Mouse (Mus musculus): ENCODE measurements around the gene Cyp2t4. TPM values are rescaled to one million over a fixed set of nuclear protein-coding genes. Genes with fewer than 3 reads are reported as not detected.

The Cyp2t4 gene
- polyA plus RNA-seq, 1 experiment from 2014 or later = 0.19 TPM

DNA sequence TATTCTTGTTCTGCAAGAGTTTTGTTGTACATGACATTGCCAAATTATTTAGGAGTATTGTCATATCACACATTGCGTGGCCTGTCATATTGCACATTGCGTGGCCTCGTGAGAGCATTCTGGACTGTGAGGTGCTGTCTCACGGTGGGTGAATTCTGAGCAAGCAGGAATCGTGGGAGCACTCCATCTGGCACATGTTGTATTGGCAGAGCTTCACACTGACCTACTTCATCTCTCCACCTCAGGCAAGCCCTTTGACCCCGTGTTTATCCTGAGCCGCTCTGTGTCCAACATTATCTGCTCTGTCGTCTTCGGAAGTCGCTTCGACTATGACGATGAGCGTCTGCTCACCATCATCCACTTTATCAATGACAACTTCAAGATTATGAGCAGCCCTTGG lies 24.6 kb upstream of the Cyp2t4 start:
- DNase-seq (ENCODE audit: low spot score) (no peak), ATAC-seq (ENCODE audit: low FRiP score) (no peak)
- Histone ChIP-seq H3K4me1 (replicated peaks; ENCODE audit: control insufficient read depth, insufficient read depth, low read length) (no peaks in the 10 kb centered on the region), H3K4me3 (replicated peaks; ENCODE audit: low read length) (no peak overlapping the region), H3K4me2 (replicated peaks) (no peak overlapping the region), H3K27me3 (ENCODE audit: control insufficient read depth, insufficient read depth, low read length) (no peaks in the 10 kb centered on the region), H3K36me3 (replicated peaks; ENCODE audit: control insufficient read depth, insufficient read depth) (no peaks in the 10 kb centered on the region), H3K27ac (no peak overlapping the region), H3K9ac (no peak overlapping the region), H3K9me3 (ENCODE audit: control insufficient read depth, low read length) (no peaks in the 10 kb centered on the region)
- 92% methylated on average over 13 of the region's 13 CpGs for WGBS

DNA sequence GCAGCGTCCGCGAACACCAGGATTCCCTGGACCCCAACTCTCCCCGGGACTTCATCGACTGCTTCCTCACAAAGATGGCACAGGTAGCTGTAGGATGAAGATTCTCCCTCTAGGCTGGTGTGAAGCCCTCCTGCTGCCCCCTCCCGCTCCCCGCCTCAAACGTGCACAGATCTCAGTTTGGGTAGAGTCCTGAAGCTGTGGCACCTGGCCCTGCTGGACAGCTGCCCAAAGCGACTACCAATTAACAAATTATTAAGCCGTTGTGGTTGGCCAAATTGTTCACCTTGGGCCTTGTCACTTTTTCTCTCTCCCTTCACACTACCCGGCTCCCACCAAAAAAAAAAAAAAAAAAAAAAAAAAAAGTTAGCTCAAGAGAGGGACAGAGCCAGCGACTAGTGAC lies 23.7 kb upstream of the Cyp2t4 start:
- Histone ChIP-seq H3K9me3 (ENCODE audit: control insufficient read depth, low read length) (no peaks in the 10 kb centered on the region), H3K4me2 (replicated peaks) (no peak overlapping the region), H3K9ac (no peak overlapping the region), H3K27ac (no peak overlapping the region), H3K4me3 (replicated peaks; ENCODE audit: low read length) (no peak overlapping the region), H3K27me3 (ENCODE audit: control insufficient read depth, insufficient read depth, low read length) (no peaks in the 10 kb centered on the region), H3K4me1 (replicated peaks; ENCODE audit: control insufficient read depth, insufficient read depth, low read length) (no peaks in the 10 kb centered on the region), H3K36me3 (replicated peaks; ENCODE audit: control insufficient read depth, insufficient read depth) (no peaks in the 10 kb centered on the region)
- ATAC-seq (ENCODE audit: low FRiP score) (no peak), DNase-seq (ENCODE audit: low spot score) (no peak)
- 90% methylated on average over 12 of the region's 12 CpGs for WGBS

- no peaks in the 10 kb centered on the region for H3K36me3 ChIP-seq (replicated peaks; ENCODE audit: control insufficient read depth, insufficient read depth)
- peak; percentile 29; the same call in 1 of the 2 replicates for ATAC-seq (ENCODE audit: low FRiP score)
- no peaks in the 10 kb centered on the region for H3K9me3 ChIP-seq (ENCODE audit: control insufficient read depth, low read length)
- no peak overlapping the region for H3K27ac ChIP-seq
- H3K9ac ChIP-seq = no peak overlapping the region
- no peak overlapping the region for H3K4me3 ChIP-seq (replicated peaks; ENCODE audit: low read length)
- no peaks in the 10 kb centered on the region for H3K27me3 ChIP-seq (ENCODE audit: control insufficient read depth, insufficient read depth, low read length)
- H3K4me2 ChIP-seq (replicated peaks) = no peak overlapping the region
- no peak for DNase-seq (ENCODE audit: low spot score)
- 90% methylated on average over 22 of the region's 22 CpGs for WGBS
- no peaks in the 10 kb centered on the region for H3K4me1 ChIP-seq (replicated peaks; ENCODE audit: control insufficient read depth, insufficient read depth, low read length)
Observed at GRCm38 (mm10) chr7:27130521-27131370, 22.8 kb upstream of the Cyp2t4 start.

DNA sequence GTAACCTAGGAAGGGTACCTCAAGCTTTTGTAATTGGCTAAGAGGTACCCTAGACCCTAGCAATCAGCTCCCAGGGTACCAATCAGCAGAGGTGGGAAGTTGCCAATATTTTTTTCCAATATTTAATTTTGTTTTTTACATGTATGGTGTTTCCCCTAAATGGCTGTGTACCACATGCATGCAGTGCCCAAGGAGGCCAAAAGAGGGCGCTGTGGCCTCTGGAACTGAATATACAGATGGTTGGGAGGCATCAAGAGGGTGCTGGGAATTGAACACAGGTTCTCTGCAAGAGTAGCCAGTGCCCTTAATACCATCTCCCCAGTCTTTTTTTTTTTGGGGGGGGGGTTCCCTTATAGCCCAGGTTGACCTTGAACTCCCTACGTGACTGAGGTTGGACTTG lies 22.1 kb upstream of the Cyp2t4 start:
- ATAC-seq (ENCODE audit: low FRiP score) (no peak), DNase-seq (ENCODE audit: low spot score) (no peak)
- Histone ChIP-seq H3K27ac (no peak overlapping the region), H3K27me3 (ENCODE audit: control insufficient read depth, insufficient read depth, low read length) (no peaks in the 10 kb centered on the region), H3K4me2 (replicated peaks) (no peak overlapping the region), H3K9me3 (ENCODE audit: control insufficient read depth, low read length) (no peaks in the 10 kb centered on the region), H3K36me3 (replicated peaks; ENCODE audit: control insufficient read depth, insufficient read depth) (no peaks in the 10 kb centered on the region), H3K4me1 (replicated peaks; ENCODE audit: control insufficient read depth, insufficient read depth, low read length) (no peaks in the 10 kb centered on the region), H3K9ac (no peak overlapping the region), H3K4me3 (replicated peaks; ENCODE audit: low read length) (no peak overlapping the region)
- WGBS = 67% methylated on average over 2 of the region's 2 CpGs

DNA sequence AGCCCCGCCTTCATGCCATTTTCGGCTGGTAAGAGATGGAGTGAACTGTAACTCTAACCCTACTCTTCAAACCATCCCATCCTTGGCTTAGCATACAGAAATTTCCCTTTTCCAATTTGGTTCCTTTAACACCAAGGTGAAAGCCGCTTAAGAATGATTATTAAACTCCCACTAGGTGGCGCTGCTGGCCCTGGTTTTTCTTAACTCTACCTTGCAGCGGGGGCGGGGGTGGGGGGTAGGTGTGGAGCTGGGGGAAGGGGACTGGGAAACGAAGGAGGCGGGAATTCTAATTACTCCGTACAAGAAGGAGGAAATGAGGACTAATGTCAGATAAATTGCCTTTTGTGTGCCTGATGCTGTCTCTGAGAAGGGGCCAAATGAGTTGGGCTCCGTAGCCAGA lies 20.9 kb upstream of the Cyp2t4 start:
- Histone ChIP-seq H3K27me3 (ENCODE audit: control insufficient read depth, insufficient read depth, low read length) (no peaks in the 10 kb centered on the region), H3K27ac (no peak overlapping the region), H3K36me3 (replicated peaks; ENCODE audit: control insufficient read depth, insufficient read depth) (no peaks in the 10 kb centered on the region), H3K9me3 (ENCODE audit: control insufficient read depth, low read length) (no peaks in the 10 kb centered on the region), H3K4me2 (replicated peaks) (no peak overlapping the region; the same call in 1 of the 2 replicates), H3K9ac (no peak overlapping the region), H3K4me1 (replicated peaks; ENCODE audit: control insufficient read depth, insufficient read depth, low read length) (no peaks in the 10 kb centered on the region), H3K4me3 (replicated peaks; ENCODE audit: low read length) (no peak overlapping the region)
- DNase-seq (ENCODE audit: low spot score) (peak; percentile 71), ATAC-seq (ENCODE audit: low FRiP score) (no peak)
- WGBS = 15% methylated on average over 10 of the region's 10 CpGs

GRCm38 (mm10) chr7:27133156-27133555 lies 20.4 kb upstream of the Cyp2t4 start:
- WGBS = 74% methylated on average over 12 of the region's 12 CpGs

DNA sequence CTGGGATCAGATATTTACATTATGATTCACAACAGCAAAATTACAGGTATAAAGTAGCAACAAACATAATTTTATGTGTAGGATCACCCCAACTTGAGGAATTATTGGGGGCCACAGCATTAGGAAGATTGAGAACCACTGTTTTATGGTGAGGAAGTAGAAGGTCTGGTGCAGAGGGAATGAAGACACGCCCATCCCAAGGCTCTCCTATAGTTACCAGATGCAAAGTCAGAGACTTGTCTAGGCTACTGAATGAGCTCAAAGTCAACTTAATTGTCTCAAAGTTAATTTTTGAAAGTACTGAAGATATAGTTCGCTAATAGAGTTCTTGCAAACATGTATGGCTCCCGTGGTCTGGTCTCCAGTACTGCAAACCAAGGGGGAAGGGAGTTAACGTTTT lies 19.8 kb upstream of the Cyp2t4 start:
- H3K9me3 ChIP-seq (ENCODE audit: control insufficient read depth, low read length) = no peaks in the 10 kb centered on the region
- ATAC-seq (ENCODE audit: low FRiP score) = no peak
- no peak overlapping the region for H3K4me3 ChIP-seq (replicated peaks; ENCODE audit: low read length)
- no peak overlapping the region for H3K9ac ChIP-seq
- H3K36me3 ChIP-seq (replicated peaks; ENCODE audit: control insufficient read depth, insufficient read depth) = no peaks in the 10 kb centered on the region
- H3K4me1 ChIP-seq (replicated peaks; ENCODE audit: control insufficient read depth, insufficient read depth, low read length) = no peaks in the 10 kb centered on the region
- no peak overlapping the region for H3K27ac ChIP-seq
- H3K4me2 ChIP-seq (replicated peaks) = no peak overlapping the region
- WGBS = 82% methylated on average over 4 of the region's 4 CpGs
- no peaks in the 10 kb centered on the region for H3K27me3 ChIP-seq (ENCODE audit: control insufficient read depth, insufficient read depth, low read length)
- DNase-seq (ENCODE audit: low spot score) = no peak

More at GRCm38 (mm10) chr7:27133156-27133555, 20.4 kb upstream of the Cyp2t4 start:
- ATAC-seq (ENCODE audit: low FRiP score) (no peak; the same call in 1 of the 2 replicates), DNase-seq (ENCODE audit: low spot score) (no peak)
- no peak overlapping the region for H3K9ac ChIP-seq
- no peaks in the 10 kb centered on the region for H3K9me3 ChIP-seq (ENCODE audit: control insufficient read depth, low read length)
- no peak overlapping the region for H3K27ac ChIP-seq
- H3K4me1 ChIP-seq (replicated peaks; ENCODE audit: control insufficient read depth, insufficient read depth, low read length) = no peaks in the 10 kb centered on the region
- no peaks in the 10 kb centered on the region for H3K27me3 ChIP-seq (ENCODE audit: control insufficient read depth, insufficient read depth, low read length)
- no peak overlapping the region for H3K4me3 ChIP-seq (replicated peaks; ENCODE audit: low read length)
- H3K4me2 ChIP-seq (replicated peaks) = no peak overlapping the region
- H3K36me3 ChIP-seq (replicated peaks; ENCODE audit: control insufficient read depth, insufficient read depth) = no peaks in the 10 kb centered on the region

- no peak overlapping the region for H3K4me3 ChIP-seq (replicated peaks; ENCODE audit: low read length)
- H3K27me3 ChIP-seq (ENCODE audit: control insufficient read depth, insufficient read depth, low read length) = no peaks in the 10 kb centered on the region
- no peak for ATAC-seq (ENCODE audit: low FRiP score)
- WGBS = 69% methylated on average over 8 of the region's 8 CpGs
- H3K27ac ChIP-seq = no peak overlapping the region
- DNase-seq (ENCODE audit: low spot score) = no peak
- H3K4me2 ChIP-seq (replicated peaks) = no peak overlapping the region
- no peaks in the 10 kb centered on the region for H3K36me3 ChIP-seq (replicated peaks; ENCODE audit: control insufficient read depth, insufficient read depth)
- no peaks in the 10 kb centered on the region for H3K4me1 ChIP-seq (replicated peaks; ENCODE audit: control insufficient read depth, insufficient read depth, low read length)
- H3K9me3 ChIP-seq (ENCODE audit: control insufficient read depth, low read length) = 0 out of 2 replicates have a peak, but pooled peaks cover 4% of the 10 kb centered on the region
- H3K9ac ChIP-seq = no peak overlapping the region
Observed at GRCm38 (mm10) chr7:27136410-27136996, 17.0 kb upstream of the Cyp2t4 start.

DNA sequence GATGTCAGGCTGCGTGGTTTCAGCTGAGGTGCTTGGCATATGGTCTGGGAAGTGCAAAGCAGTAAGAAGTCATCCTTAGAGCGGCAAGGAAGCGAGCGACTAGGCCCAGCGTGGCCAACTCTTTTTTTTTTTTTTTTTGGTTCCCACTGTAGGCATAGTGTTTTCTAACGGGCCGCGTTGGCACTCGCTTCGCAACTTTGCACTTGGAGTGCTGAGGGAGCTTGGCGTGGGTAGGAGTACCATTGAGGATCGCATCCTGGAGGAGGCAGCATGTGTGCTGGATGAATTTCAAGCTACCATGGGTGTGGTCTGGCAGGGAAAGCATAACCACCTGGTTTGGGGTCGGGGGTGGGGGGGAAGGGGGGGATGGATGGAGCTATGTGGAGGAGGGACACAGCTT lies 2.5 kb downstream of the Cyp2t4 start:
- Histone ChIP-seq H3K4me2 (replicated peaks) (no peak overlapping the region), H3K36me3 (replicated peaks; ENCODE audit: control insufficient read depth, insufficient read depth) (peaks cover 37% of the 10 kb centered on the region), H3K4me3 (replicated peaks; ENCODE audit: low read length) (no peak overlapping the region), H3K9ac (no peak overlapping the region), H3K9me3 (ENCODE audit: control insufficient read depth, low read length) (no peaks in the 10 kb centered on the region), H3K4me1 (replicated peaks; ENCODE audit: control insufficient read depth, insufficient read depth, low read length) (peaks cover 8% of the 10 kb centered on the region), H3K27me3 (ENCODE audit: control insufficient read depth, insufficient read depth, low read length) (no peaks in the 10 kb centered on the region), H3K27ac (no peak overlapping the region)
- ATAC-seq (ENCODE audit: low FRiP score) (no peak), DNase-seq (ENCODE audit: low spot score) (no peak)
- 83% methylated on average over 13 of the region's 13 CpGs for WGBS
